Mouse (Mus musculus) bone marrow macrophage, adult 2 months (primary cell): ENCODE data around the gene Hikeshi. TPM values are rescaled to one million over a fixed set of nuclear protein-coding genes. Genes with fewer than 3 reads are reported as not detected.

Experiments used
- H3K27ac ChIP-seq: 2 replicates; pipeline ENCODE4 v1.5.1; 2012; ENCODE audit warnings: low read depth, low read length; ENCODE audit not compliant: insufficient read depth
- H3K4me1 ChIP-seq: 2 replicates; pipeline ENCODE4 v1.6.1; 2012; ENCODE audit warnings: low read length; ENCODE audit not compliant: control insufficient read depth, insufficient read depth
- H3K4me3 ChIP-seq: 2 replicates; pipeline ENCODE4 v1.5.1; 2012; ENCODE audit warnings: mild to moderate bottlenecking, low read length, moderate library complexity; ENCODE audit not compliant: insufficient read depth
- CTCF ChIP-seq: IDR thresholded peaks from 2 replicates; pipeline ENCODE4 v1.5.1; 2012; ENCODE audit warnings: low read depth, mild to moderate bottlenecking, low read length, moderate library complexity
- POLR2A ChIP-seq: IDR thresholded peaks from 2 replicates; pipeline ENCODE4 v1.6.1; 2012; ENCODE audit warnings: mild to moderate bottlenecking, low read depth, low read length, borderline replicate concordance
- polyA plus RNA-seq: library from polyadenylated mRNA; stranded (reverse); fragments of >200 nt; gene quantifications from 2 replicates; pipeline ENCODE4 v1.2.4, GENCODE M21; 2012; ENCODE audit not compliant: missing spikeins, insufficient read depth, insufficient read length

Hikeshi gene
- 35.0 and 38.7 TPM in 2 replicates for polyA plus RNA-seq

GRCm38 (mm10) chr7:89940571-89941463, at the start of gene Hikeshi:
Gene Hikeshi (minus strand): TSS chr7:89941204.
- Histone ChIP-seq H3K4me1 (peaks cover 4% of the 10 kb centered on the region), H3K4me3 (peak within 1 kb of the TSS; percentile 78), H3K27ac (peak within 1 kb of the TSS; percentile 45)
- TF ChIP-seq POLR2A (no peak), CTCF (no peak)

GRCm38 (mm10) chr7:89984421-89984820, 43.4 kb upstream of the Hikeshi start:
- Histone ChIP-seq H3K27ac (no peak overlapping the region), H3K4me3 (no peak overlapping the region), H3K4me1 (peaks cover 4% of the 10 kb centered on the region; the same call in 1 of the 2 replicates)
- TF ChIP-seq POLR2A = no peak
- no peak for TF ChIP-seq CTCF

DNA sequence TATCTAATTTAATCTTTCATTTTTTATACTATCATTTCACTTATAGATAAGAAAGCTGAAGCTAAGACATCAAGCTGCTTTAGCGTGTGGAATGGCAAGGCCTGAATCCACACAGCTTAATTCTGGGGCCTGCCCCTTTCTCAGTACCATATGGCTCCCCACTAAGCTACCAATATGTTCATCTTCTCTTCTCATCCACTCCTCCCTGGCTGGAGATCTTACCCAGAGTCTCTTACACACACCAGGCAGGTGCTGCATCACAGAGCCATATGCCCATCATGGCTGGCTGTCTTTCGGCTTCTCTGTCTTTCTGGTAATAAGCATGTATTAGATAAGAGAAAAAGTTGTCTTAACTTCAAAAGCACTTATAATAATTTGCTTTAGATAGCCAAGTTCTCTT, 42.4 kb upstream of the Hikeshi start:
- H3K4me1 ChIP-seq = peaks cover 8% of the 10 kb centered on the region
- no peak overlapping the region for H3K27ac ChIP-seq
- no peak for TF ChIP-seq CTCF
- no peak overlapping the region for H3K4me3 ChIP-seq

DNA sequence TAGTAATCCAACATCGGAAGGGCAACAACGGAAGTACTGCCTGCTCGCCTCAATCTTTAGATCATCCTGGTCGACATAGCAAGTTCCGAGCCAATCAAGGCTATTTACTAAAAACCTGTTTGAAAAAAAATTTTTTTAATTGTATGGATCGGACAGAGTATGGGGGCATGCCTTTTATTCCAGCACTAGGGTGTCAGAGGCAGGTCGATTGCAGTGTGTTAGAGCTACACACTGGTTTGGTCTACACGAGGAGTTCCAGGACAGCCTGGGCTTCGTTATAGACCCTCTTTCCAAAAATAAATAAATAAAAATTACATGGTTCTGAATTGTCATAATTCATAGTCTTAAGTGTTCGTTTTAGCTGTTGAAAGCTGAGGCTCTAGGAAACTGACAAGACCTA, 40.6 kb upstream of the Hikeshi start:
- TF ChIP-seq CTCF (no peak), POLR2A (no peak)
- H3K4me1 ChIP-seq = peaks cover 11% of the 10 kb centered on the region
- peak overlapping the region; percentile 76 for H3K4me3 ChIP-seq
- peak overlapping the region; percentile 90 for H3K27ac ChIP-seq

DNA sequence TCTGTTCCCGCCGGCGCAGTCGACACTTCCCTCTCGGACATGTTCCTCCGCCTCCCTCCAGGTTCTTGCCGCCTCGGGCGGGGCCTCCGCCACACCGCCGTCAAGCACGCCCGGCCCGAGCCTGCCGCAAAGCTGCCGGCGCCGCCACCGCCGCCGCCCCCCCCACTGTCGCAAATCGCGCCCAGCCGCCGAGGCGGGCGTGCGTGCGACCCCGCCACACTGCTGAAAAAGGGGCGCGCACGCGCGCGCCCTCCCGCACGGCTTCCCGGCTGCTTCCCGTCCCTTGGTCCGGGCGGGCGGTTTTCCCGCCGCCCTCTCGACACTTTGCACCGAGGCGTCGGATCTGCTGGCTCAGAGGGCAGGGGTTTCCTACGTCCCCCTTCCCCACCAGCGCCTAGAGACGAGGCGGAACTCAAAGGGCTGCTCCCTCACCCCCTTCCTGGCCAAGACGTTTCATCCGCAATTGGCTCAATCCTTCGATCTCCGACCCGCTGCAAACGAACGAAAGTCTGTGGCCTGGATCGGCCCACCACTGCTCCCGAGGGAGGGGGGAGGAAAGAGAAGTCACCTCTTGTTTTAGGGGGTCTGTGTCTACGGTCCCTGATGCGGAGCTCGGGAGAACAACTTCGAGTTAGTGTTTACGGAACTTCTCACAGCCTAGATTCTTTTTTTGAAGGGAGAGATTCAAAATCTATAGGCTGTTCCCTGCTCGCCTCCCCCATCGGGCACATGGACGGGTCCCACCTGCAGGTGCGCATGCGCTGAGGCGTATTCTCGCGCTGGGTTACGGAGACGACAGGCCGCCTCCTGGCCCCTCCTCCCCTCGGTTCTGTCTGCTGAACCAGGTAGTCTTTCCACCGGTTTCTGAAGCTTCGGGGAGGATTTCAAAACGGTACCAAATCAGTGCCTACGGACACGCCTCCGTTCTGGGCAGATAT, 39.8 kb upstream of the Hikeshi start, which contains the start of gene Eed:
Gene Eed, minus strand, starts transcription at position 499 of the 938 bp plus-strand sequence.
- TF ChIP-seq CTCF (no peak), POLR2A (no peak)
- Histone ChIP-seq H3K27ac (peak within 1 kb of the TSS; percentile 90), H3K4me3 (peak within 1 kb of the TSS; percentile 76), H3K4me1 (peaks cover 11% of the 10 kb centered on the region)

DNA sequence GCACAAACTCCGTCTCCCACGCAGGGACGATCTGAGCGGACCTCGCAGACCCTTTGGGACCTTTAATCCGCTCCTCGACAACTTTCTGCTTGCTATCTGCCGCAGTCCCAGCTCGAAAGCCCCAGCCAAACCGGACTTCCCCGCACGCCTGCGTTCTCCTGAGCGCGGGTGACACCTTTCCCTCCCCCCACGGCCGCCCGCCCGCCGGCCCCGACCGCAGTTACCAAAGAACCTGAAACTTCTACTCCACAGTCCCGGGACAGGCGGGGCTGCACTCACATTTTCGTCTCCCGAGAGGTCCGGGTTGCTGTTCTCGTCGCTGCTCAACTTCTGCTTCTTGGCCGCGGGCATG, 39.1 kb upstream of the Hikeshi start:
- peak overlapping the region; percentile 90 for H3K27ac ChIP-seq
- peak overlapping the region; percentile 76 for H3K4me3 ChIP-seq
- peaks cover 11% of the 10 kb centered on the region for H3K4me1 ChIP-seq
- TF ChIP-seq CTCF (no peak), POLR2A (no peak)

GRCm38 (mm10) chr7:89979432-89980130, 38.6 kb upstream of the Hikeshi start:
- Histone ChIP-seq H3K27ac (peak overlapping the region; percentile 90), H3K4me1 (peaks cover 11% of the 10 kb centered on the region), H3K4me3 (peak overlapping the region; percentile 76)
- TF ChIP-seq POLR2A (no peak), CTCF (no peak)

GRCm38 (mm10) chr7:89976796-89977195, 35.8 kb upstream of the Hikeshi start:
- TF ChIP-seq CTCF = no peak
- TF ChIP-seq POLR2A = no peak
- Histone ChIP-seq H3K27ac (no peak overlapping the region), H3K4me3 (no peak overlapping the region), H3K4me1 (peaks cover 6% of the 10 kb centered on the region)

DNA sequence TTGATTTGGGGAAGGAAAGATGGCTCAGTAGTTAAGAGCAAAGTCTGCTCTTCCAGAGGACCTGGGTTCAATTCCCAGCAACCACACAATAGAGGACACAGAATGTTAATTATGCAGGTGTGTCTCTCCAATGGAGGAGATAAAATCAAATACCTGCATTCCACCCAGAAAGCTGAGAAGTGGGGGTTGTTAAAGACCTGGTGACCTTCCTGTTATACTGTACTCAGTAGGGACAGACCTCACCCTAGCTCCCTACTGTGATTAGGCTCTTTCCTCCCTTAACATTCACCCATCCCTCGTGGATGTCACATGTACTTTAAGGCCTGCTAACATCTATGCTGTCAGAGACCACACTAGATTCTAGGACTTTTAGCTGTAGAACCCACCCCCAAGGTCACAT, 34.6 kb upstream of the Hikeshi start:
- H3K27ac ChIP-seq = no peak overlapping the region
- H3K4me3 ChIP-seq = no peak overlapping the region
- H3K4me1 ChIP-seq = peaks cover 6% of the 10 kb centered on the region
- no peak for TF ChIP-seq POLR2A
- no peak for TF ChIP-seq CTCF

GRCm38 (mm10) chr7:89967235-89967634, 26.2 kb upstream of the Hikeshi start:
- TF ChIP-seq POLR2A (no peak), CTCF (no peak)
- no peak overlapping the region for H3K4me3 ChIP-seq
- H3K4me1 ChIP-seq = peaks cover 19% of the 10 kb centered on the region
- peak overlapping the region; percentile 32 for H3K27ac ChIP-seq
